Mouse (Mus musculus): ENCODE measurements around the gene Rapgef4.

DNA sequence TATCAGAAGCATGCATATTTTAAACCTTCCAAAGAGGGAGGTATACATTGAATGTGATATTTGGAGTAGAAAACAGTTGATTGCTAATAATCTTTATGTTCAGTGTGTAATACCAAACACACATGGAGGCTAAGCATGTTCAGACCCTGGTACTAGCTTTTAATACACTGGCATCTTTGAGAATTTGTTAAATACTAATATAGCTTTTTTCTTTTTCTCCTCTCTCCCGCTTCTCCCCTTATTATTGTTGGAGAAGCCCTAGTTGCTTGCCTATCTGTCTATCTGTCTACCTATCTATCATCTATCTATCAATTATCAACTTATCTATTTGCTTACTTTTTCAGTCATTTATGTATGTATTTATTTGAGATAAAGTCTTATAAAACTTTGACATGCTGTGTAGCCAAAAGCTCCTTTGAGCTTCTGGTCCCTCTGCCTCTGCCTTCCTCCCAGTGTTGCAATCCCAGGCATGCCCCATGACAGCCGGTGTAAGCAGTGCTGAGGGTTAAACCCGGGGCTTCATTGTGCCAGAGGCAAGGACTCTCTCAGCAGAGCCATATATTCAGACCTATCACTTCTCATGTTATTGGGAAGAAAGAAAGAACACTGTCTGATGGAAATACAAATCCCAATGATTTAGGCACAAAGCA lies 96.6 kb downstream of the Rapgef4 start:
- no peak for TF ChIP-seq CTCF (IDR thresholded peaks at IDR 0.05; ENCODE audit: borderline replicate concordance, extremely low read depth, insufficient read depth, insufficient read length)
- TF ChIP-seq POLR2A (IDR thresholded peaks at IDR 0.05; ENCODE audit: borderline replicate concordance, extremely low read depth, insufficient read depth, insufficient read length, poor library complexity, severe bottlenecking) = no peak

Measured in brain, embryonic 14.5 days (tissue).